Mouse (Mus musculus) megakaryocyte progenitor cell, adult 5-6 weeks (primary cell): ENCODE data around the gene Lgals2. TPM values are rescaled to one million over a fixed set of nuclear protein-coding genes. Genes with fewer than 3 reads are reported as not detected.
A peak's percentile ranks its signal among the peaks of the same experiment; 100 is the strongest.

ENCODE experiments used
- ATAC-seq: replicated peaks from 2 replicates; pipeline ENCODE4 v1.8.0; 2016; ENCODE audit warnings: mild to moderate bottlenecking, moderate TSS enrichment, inconsistent platforms; ENCODE audit not compliant: poor library complexity
- total RNA-seq, 2 experiments: library from RNA; stranded (forward) in 1 of 2; stranded (reverse) in 1 of 2; fragments of 157-497, 149-512 nt in 1 of 2; fragments of 200-1000 nt in 1 of 2; gene quantifications; 2 replicates each; pipeline versions ENCODE4 v1.2.3 to v1.2.4; 2015 to 2017

The Lgals2 gene
- total RNA-seq (2015), result not detected in 2 replicates
- not detected in 2 replicates for total RNA-seq (2017)

DNA sequence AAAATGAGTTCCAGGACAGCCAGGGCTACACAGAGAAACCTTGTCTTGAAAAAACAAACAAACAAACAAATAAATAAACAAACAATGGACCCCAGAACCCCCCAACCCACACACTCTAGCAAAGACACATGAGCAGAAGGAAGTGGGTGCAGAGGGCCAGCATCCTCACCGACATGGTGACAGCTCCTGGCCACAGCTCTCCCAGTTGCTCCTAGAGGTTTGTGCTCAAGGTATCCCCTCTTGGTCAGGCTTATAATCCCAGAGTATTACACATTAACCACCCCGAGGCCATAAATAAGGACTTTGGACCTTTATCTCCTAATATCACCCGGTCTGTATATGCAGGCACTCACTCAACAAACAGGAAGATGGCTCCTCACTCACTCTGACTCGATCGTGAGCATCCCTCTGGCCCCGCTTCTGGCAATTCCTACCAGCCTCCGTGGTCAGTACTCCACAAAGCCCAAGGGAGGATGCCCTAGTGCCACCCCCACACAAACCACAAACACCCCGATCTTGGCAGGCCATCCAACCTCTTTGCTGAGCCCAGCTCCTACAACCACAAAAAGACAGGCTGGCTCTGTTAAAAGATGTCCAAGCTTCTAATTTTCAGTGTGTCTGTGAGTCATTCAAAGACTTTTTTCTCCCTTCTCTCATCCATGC, at the start of gene Lgals2:
Gene Lgals2 (minus strand): TSS at position 227 of the 663 bp plus-strand sequence.
- no peak for ATAC-seq

DNA sequence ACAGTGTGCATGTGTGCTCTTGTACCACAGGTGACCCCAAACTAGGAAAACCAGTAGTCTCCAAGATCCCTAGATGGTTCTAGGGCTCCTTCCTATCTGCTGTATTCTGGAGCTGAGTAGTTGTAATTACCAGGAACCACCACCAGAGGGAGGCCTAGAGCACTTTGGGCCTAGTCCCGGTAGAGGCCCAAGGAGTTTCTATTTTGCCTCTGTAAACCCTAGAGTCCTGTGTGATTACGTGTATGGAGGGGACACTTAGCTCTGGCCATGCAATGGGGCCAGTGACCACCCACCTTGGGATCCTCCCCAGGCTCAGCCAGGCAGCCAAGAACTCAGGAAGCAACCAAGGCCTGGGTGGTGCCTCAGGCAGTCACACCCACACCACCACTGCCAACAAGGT, 47.9 kb upstream of the Lgals2 start:
- ATAC-seq, result peak; percentile 63

DNA sequence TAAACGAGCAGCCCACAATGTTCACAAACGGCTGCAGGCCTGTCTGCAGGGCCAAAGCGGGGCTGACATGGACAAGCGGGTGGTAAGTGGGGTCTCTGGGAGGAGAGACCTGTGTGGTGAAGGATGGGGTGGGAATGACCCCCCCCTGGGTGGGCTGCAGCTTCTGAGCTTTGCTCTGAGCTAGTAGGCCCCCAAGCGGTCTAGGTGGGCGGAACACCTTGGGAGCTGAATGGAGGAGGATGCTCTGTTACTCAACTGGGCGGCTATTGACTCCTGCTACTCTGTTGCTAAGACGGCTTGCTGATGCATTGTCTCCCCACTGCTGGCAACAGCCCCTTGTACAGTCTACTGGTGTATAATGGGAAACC, 46.1 kb upstream of the Lgals2 start:
- no peak for ATAC-seq

DNA sequence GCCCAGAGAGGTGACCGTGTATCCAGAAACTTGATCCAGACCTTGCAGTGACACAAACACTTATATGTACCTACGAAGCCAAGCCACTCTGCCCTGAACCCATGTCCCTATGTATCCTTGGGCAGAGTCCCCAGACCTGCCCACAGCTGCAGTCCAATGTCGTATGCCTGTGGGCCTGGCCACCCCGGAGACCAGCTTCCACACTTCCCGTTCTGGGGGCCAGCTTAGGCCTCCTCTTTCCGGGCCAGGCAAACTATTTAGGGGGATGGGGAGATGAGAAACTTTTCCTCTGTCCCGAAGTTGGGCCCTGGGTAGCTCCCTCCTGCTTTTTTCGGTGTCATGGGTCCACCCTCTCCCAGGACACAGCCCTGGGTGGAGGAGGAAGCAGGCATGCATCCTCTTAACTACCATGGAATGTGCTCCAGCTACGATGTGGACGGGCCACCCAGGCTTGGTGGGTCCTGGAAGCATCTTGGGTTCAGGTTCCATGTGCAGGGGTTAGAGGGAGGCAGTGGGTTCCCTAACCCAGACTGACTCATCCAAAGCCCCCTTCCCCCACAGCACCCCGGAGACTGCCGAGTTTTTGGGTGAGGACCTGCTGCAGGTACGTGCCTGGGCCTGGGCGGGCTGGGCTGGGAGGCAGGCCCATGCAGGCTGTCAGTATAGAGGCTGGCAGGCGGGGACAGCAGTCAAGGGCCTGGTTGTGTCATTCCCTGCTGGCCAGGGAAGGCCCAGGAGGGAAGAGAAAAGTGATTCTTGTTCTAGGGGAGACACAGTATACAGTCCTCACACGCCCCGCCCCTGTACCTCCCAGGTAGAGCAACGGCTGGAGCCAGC, 45.5 kb upstream of the Lgals2 start:
- no peak for ATAC-seq

DNA sequence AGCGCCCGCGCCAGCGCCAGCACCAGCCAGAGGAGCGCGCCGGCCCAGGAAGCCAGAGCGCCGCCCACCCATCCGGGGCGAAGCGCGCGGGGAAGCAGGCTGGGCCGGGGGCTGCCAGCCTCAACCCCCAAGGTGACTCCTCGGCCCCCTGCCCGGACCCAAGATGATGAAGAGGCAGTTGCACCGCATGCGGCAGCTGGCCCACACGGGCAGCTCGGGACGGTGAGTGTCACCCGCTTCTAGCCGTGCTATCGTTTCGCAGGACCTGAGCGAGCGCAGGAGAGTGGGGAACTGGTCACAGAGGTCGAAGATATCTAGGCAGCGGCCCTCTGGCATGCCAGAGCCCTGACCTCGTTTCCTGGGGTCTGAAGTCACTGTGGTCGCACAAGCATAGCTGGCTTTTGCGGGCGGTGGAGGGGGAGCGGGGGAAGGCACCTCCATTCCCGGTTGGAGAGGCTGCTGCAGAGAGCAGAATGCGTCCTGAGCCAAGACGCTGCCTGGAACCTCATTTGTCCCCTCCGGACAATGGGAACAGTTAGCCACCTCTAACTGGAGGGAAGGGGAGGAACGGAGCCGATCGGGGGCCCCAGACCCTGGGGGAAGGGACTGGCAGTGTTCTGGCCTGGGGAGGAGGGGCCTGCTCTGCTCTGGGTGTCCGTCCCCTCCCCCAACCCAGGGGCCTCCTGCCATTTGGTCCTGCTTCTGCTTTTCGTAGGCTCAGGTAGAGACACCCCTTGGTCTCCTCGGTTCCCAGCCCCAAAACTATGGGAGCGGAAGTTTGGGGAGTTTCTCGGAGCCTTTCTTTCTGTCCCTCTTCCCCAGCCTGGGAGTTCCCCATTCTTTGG, 44.6 kb upstream of the Lgals2 start, which contains the start of gene Sh3bp1:
Gene Sh3bp1 (plus strand): TSS at position 29 of the 845 bp plus-strand sequence.
- ATAC-seq, result peak; percentile 35

DNA sequence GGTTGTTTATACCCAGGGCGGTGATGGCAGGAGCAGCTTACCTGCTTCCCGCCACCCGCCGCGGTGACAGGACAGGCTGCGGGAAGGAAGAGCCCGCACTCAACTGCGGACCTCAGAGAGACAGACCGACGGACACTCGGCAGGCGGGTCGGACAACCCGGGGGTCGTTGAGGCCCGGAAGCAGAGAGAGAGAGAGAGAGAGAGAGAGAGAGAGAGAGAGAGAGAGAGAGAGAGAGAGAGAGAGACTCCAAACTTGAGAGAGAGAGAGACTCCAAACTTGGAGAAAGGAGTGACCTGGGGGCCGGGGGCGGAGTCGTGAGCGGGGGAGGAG, 44.0 kb upstream of the Lgals2 start, which contains the start of gene Gm49510:
Gene Gm49510 (plus strand): TSS at position 259 of the 331 bp plus-strand sequence.
- ATAC-seq, result no peak

DNA sequence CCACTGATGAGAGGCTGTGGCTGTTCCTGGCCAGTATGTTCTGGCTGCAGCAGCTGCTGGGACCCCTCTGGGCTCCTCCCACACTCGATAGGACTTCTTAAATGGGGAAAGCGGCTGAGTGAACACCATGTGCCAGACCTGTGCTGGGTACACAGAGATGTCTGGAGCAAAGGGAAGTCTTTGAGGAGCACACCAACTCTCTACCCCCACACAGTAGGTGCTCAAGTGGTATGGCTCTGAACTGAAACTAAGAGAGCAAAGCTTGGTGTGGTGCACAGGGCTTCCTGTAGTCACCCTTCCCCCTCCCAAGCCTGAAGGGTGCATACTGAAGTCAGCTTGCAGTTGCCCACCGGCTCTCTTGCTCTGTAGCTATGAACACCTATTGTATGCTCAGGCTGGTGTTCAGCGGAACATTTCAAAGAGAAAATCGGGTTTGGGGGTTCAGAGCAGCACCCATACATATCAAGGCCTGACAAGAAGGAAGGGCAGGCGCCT, 43.2 kb upstream of the Lgals2 start:
- ATAC-seq, result no peak

DNA sequence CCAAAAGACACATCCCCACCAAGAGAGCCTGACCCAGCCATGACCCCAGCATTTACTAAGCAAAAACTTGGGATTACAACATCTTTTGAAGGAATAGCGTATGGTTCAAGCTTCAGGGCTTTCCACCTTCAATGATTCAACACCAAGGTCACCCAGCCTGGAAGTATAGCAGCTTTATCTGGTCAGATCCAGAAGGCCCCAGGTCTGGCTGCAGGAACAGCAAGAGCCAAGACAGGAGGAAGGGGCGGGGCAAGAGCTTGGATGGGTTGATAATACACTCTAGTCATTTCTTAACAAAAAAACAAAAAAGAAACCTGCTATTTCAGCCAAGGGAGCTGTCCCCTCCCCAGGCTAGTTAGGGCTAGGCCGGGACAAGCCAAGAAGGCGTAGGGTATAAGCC, 42.2 kb upstream of the Lgals2 start:
- ATAC-seq, result peak; percentile 18

DNA sequence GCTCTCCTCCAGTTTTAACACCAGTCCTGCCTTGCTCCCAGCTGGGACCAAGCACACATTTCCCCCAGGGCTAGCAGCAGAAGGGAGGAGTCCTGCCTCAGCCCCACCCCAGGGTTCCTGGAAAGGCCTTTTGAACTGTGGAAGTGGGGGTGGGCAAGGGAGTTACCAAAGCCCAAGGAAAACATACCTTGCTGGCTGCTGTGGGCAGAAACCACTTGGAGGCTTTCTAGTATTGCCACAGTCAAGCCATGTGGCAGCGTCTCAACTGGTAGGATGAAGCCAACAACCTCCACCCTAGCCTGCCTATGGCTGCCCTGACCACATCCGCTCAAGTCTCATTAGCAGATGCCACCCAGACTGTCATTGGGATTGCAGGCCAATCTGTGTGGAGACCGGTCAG, 40.8 kb upstream of the Lgals2 start:
- peak; percentile 29 for ATAC-seq

DNA sequence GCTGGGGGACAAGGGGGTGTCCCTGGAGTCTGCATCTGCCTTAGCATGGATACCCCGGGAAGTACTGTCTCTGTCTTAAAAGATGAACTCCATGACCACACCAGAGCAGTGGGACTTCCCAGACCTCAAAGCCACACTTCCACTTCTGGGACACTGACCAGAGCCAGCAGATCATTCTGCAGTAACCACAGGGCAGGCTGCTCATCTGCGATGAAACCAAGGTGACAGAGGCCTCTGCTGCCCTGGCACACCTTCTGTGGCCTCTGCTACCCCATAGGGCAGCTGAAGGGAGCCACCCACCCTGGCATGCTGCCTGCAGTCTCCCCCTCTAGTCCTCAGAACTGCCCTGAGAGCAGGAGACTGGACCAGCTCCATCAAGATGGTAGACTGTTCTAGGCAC, 40.4 kb upstream of the Lgals2 start:
- no peak for ATAC-seq

DNA sequence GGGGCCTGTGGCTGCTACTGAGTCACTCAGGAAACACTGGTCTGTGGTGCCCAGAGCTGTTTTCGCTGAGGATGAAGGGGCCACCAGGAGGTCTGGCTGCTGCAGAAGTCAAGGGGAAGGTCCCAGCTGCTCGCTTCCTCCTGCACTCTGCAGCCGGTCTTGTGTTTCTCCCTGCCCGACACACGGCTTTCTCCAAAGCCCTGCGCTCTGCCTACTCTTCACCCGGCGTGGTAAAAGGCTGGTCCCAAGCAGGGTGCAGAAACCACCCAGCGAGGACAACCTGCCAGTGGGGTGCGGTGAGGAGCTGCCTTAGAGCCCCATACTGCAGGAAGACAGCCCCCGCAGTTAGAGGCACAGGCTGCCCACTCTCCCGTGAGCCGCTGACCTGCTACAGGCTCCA, 39.4 kb upstream of the Lgals2 start:
- ATAC-seq, result peak; percentile 26; the same call in 1 of the 2 replicates

DNA sequence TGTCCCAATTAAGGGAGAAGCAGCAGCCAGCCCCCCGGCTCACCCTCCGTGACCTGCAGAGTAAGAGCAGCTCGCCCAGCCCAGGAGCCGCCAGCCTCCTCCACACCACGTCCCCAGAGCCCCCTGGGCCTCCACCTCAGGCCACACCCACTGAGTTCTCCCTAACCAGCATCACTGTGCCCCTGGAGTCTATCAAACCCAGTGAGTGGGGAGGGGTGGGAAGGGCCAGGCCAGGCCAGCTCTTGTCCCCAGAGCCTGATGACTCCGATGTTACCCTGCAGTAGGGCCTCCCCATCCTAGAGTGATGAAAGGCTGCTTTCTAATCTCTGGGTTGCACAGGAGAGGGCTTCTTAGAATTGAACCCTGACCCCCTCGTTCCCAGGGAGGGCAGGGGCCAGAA, 37.1 kb upstream of the Lgals2 start:
- ATAC-seq, result no peak

DNA sequence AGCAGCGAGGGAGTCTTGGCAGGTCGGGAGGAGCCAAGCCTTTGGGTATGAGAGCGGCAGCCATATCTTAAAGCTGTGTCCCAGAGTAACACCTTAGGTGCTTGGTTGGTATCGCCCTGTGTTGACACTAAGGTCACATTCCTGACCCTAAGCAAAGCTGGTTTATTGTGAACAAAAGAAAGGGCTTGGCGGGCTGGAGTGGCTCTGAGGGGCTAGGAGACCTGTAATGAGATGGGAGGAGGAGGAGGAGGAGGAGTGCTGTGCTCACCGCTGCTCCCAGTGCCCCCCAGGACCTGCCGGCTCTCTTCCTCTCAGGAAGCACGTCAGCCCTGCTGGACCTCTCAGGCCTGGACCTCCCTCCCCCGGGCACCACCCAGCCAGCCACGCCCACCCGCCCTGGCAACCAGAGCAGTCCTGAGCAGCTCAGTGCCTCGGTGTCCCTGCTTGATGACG, 34.1 kb upstream of the Lgals2 start:
- no peak for ATAC-seq

DNA sequence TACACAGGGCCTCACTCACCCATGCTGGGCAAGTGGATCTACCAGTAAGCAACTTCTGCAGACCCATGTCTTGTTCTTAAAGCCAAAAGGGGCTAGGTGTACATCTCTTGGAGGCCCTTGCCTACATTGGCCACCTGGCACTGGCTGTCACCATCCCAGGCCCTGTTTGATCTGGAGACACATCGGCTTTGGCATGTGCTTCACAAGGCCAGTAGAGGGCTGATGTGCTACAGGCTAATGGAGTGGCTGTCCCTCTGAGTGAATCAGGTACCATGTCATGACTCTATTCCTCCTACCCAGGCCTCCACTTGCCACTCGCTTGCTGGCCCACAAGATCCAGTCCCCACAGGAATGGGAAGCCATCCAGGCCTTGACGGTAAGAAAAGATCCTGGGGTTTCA, 26.5 kb upstream of the Lgals2 start:
- no peak for ATAC-seq

DNA sequence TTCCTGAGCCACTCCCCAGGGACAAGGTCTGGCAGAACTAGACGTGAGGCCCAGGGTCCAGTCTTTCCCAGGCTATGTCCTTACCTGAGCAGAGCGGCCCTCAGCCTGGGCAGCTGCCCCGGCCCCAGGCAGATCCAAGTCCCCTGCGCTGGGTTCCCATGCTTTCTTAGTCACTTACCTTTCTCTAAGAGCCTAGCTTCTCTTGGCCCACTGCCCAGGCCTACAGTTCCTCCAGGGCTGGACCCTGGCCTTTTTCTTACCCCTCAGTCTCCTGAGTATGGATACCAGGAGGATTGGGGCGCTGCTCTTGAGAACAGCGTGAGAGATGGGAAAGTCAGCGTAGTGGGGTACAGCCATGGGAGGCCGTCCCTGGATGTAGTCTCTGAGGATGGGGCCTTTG, 25.1 kb upstream of the Lgals2 start:
- ATAC-seq, result no peak

DNA sequence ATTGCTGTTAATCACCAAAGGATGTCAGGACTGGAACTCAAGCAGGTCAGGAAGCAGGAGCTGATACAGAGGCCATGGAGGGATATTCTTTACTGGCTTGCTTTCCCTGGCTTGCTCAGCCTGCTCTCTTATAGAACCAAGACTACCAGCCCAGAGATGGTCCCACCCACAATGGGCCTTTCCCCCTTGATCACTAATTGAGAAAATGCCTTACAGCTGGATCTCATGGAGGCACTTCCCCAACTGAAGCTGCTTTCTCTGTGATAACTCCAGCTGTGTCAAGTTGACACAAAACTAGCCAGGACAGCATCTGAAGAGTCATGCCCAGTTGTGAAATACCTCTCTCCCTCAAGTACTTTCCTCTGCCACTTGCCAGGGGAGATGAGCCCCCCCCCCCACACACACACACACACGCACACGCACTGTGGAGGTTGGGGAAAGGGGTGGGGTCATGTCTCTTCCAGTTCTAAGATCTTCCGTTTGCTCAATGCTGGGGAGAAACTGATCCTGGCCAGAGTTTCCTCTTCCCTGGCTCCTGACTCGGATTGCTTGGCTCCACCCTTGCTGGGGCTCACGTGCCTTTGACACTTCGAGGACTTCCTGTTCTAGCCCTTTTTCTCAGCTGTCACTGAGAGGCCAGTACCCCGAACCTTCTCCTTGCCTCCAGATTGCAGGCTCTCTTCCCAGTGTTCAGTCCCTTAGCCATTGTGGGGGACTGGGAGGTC, 23.6 kb upstream of the Lgals2 start:
- peak; percentile 53 for ATAC-seq

DNA sequence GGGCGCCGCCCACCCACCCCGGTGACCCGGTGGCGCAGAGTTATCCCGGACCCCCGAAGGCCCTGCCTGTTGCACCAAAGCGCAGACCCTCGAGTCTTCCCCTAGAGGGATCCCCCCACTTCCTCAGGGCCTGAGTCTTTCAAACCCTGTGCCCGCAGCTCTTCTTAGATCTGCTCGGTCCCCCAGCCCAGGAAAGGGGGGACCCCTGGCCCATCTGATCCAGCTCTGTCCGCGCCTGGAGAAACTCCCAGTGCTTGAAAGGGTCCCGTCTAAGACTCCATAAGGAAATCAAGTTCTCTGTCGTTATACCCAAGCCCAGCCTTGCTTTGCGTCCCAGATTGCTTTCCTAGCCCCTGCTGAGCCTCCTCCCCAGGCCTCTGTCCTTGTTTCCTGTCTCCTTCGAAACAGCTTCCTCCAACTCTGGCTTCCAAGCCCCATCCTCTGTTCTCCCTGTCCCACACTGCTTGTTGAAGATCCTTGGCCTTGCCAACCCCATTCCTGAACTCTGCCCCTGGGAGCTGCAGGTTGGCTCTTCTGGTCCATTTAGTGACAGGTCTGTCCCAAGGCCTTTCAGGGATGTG, 22.6 kb upstream of the Lgals2 start:
- ATAC-seq, result no peak

DNA sequence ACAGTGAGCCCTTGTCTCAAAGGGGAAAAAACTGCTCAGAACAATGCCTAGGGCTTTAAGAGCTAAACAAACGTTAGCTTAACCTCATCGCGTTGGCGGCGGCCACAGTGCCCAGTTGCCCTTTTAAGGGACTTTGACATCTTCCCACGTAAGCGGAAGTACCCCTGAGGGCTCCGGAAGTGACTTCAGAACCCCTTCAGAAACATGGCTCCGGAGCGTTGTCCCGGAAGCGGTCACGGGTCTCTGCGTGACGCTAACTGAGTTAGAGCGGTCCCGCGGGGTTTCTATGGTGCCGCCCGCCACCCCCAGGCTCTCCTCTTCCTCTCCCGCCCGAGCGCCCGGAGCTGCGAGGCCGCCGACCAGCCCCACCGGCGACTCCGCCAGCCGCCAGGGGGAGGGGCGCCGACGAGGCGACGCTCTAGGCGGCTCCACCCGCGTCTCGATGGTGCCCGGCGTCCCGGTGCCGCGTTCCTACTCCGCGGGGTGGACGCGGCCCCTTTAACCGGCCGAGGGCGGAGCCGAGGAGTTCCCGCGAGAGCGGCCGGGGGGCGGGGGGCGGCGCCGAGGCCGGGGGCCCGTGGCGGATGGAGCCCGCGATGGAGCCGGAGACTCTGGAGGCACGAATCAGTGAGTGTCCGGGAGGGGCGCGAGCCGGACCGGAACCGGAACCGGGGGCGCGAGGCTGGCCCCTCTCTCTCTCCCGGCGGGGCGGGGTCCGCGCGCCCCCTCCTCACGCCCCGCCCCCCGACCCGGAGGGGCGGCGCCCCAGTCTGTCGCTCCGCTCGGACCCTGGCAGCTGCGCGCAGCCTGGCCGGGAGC, 21.9 kb upstream of the Lgals2 start, which contains the start of gene Gga1:
Gene Gga1 (plus strand): TSS at position 200 of the 819 bp plus-strand sequence.
- ATAC-seq, result peak; percentile 62

DNA sequence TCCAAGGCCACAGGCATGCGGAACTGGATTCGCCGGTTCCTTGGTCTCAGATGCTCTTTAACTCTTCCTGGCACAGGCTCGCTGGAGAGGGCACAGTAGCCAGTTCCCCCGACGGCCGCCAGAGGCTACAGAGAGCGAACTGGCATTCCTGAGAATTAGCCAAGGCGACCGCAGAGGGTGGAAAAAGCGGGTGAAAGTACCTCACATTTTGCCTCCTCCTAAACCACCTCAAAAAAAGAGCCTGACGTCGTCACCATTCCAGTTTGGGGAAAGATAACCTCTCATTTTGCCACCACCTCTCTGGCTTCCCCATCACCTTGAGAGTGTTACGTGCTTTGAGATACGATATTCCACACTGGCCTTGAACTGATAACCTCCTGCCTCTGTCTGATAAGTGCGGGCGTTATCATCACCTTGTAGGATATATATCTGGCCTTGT, 20.9 kb upstream of the Lgals2 start:
- peak; percentile 56 for ATAC-seq
